Comparison of ENCODE assay signal across 39 mouse cellular contexts in the genomic region with DNA sequence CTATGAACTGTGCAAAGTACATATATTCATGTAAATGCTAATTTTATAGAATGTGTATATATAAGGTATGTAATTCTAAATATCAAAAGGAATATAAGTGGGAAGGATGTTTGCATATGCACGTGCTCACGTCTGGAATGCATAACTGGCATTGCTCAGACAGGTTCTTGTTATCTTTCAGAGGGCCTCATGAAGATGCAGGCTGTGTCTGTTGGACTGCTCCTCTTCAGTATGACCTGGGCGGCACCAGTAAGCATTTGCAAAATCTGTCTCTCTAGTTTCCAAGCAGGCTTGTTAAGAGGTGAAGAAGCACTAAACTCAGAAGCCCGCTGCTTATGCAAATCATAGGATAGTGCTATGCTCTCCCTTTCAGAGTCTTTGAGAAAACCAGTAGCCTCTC. TPM values are rescaled to one million over a fixed set of nuclear protein-coding genes. Genes with fewer than 3 reads are reported as not detected.
"Had no signal": no experiment of that assay in that cellular context is flagged by ENCODE, and none has a peak within 500 bp of the region (broad histone marks: within the 10 kb centered on the region; RNA-seq: fewer than 3 reads in every experiment).

No protein-coding gene starts in this region.

- DNase-seq: cerebellum, adult 2 months; cerebellum, adult 8-10 months; cerebellum, adult 9-10 months; cerebellum, adult 9-11 months; cerebellum, postnatal 10 days; cerebellum, postnatal 14 days; cerebellum, postnatal 25 days; cerebellum, postnatal 36 days; embryo, embryonic 11 days; forebrain, postnatal 0 days; gastrocnemius, adult 2 months; gastrocnemius, postnatal 14 days; gastrocnemius, postnatal 25 days; gastrocnemius, postnatal 36 days; heart, adult 18-20 months had no signal

- H3K27ac ChIP-seq: embryonic facial prominence, embryonic 10.5 days; embryonic facial prominence, embryonic 12.5 days; embryonic facial prominence, embryonic 13.5 days; embryonic facial prominence, embryonic 15.5 days; forebrain, embryonic 10.5 days; forebrain, embryonic 12.5 days; forebrain, embryonic 13.5 days; forebrain, embryonic 15.5 days; gastrocnemius, adult 2 months; heart, embryonic 10.5 days had no signal

- H3K4me2 ChIP-seq: embryonic facial prominence, embryonic 12.5 days; embryonic facial prominence, embryonic 13.5 days; embryonic facial prominence, embryonic 15.5 days; forebrain, embryonic 12.5 days; forebrain, embryonic 13.5 days; forebrain, embryonic 15.5 days; heart, embryonic 11.5 days had no signal

- H3K9ac ChIP-seq: embryonic facial prominence, embryonic 12.5 days; embryonic facial prominence, embryonic 13.5 days; embryonic facial prominence, embryonic 15.5 days; forebrain, embryonic 12.5 days; forebrain, embryonic 13.5 days; forebrain, embryonic 15.5 days; forebrain, postnatal 0 days had no signal

- H3K4me1 ChIP-seq: embryonic facial prominence, embryonic 10.5 days; embryonic facial prominence, embryonic 12.5 days; embryonic facial prominence, embryonic 13.5 days; embryonic facial prominence, embryonic 15.5 days; forebrain, embryonic 10.5 days; forebrain, embryonic 12.5 days; forebrain, embryonic 13.5 days; forebrain, embryonic 15.5 days; heart, embryonic 10.5 days had no signal

- H3K27me3 ChIP-seq: embryonic facial prominence, embryonic 13.5 days; embryonic facial prominence, embryonic 15.5 days; forebrain, embryonic 13.5 days; forebrain, embryonic 15.5 days had no signal

- H3K4me3 ChIP-seq: embryonic facial prominence, embryonic 10.5 days; embryonic facial prominence, embryonic 12.5 days; embryonic facial prominence, embryonic 13.5 days; embryonic facial prominence, embryonic 15.5 days; erythroblast, embryonic 14.5 days; forebrain, embryonic 10.5 days; forebrain, embryonic 12.5 days; forebrain, embryonic 13.5 days; forebrain, embryonic 15.5 days; gastrocnemius, adult 2 months; heart, embryonic 10.5 days had no signal

- H3K9me3 ChIP-seq: embryonic facial prominence, embryonic 10.5 days; embryonic facial prominence, embryonic 12.5 days; embryonic facial prominence, embryonic 13.5 days; embryonic facial prominence, embryonic 15.5 days; forebrain, embryonic 10.5 days; forebrain, embryonic 12.5 days; forebrain, embryonic 13.5 days; forebrain, embryonic 15.5 days; heart, embryonic 10.5 days had no signal

- ATAC-seq: forebrain, embryonic 13.5 days; forebrain, embryonic 14.5 days; forebrain, embryonic 15.5 days; forebrain, embryonic 16.5 days; forebrain, postnatal 0 days had no signal

- H3K36me3 ChIP-seq: embryonic facial prominence, embryonic 10.5 days; embryonic facial prominence, embryonic 13.5 days; embryonic facial prominence, embryonic 15.5 days; forebrain, embryonic 10.5 days; forebrain, embryonic 12.5 days; forebrain, embryonic 15.5 days; heart, embryonic 10.5 days had no signal

RNA-seq across cellular contexts. Expression of gene Mepe, which starts 1.8 kb away (rescaled TPM):
- total RNA-seq: common myeloid progenitor, adult 5-6 weeks; gastrocnemius, adult 18-20 months; gastrocnemius, adult 2 months; gastrocnemius, adult 8-10 months; gastrocnemius, postnatal 14 days; gastrocnemius, postnatal 25 days; gastrocnemius, postnatal 36 days; gastrocnemius, postnatal 4 days; granulocyte monocyte progenitor cell, adult 5-6 weeks; heart, adult 18-20 months; heart, adult 8-10 months had no signal
- polyA plus RNA-seq: cerebellum, adult 2 months; cortical plate, adult 2 months; embryonic facial prominence, embryonic 10.5 days; embryonic facial prominence, embryonic 11.5 days; embryonic facial prominence, embryonic 12.5 days; embryonic facial prominence, embryonic 13.5 days; erythroblast, embryonic 14.5 days; forebrain, embryonic 10.5 days; forebrain, embryonic 11.5 days; forebrain, embryonic 12.5 days; forebrain, embryonic 13.5 days; forebrain, embryonic 14.5 days; forebrain, embryonic 15.5 days; forebrain, embryonic 16.5 days; forebrain, postnatal 0 days; frontal cortex, adult 2 months; gonadal fat pad, adult 2 months; heart, embryonic 10.5 days; heart, embryonic 11.5 days had no signal

RNA-seq across cellular contexts. Expression of gene Ibsp, which starts 27.9 kb away (rescaled TPM):
- total RNA-seq: common myeloid progenitor, adult 5-6 weeks; gastrocnemius, adult 18-20 months; gastrocnemius, adult 2 months; gastrocnemius, adult 8-10 months; gastrocnemius, postnatal 14 days; gastrocnemius, postnatal 25 days; gastrocnemius, postnatal 36 days; gastrocnemius, postnatal 4 days; heart, adult 18-20 months; heart, adult 8-10 months had no signal
- polyA plus RNA-seq: erythroblast, embryonic 14.5 days; forebrain, embryonic 10.5 days; forebrain, embryonic 11.5 days; forebrain, embryonic 12.5 days; gonadal fat pad, adult 2 months; heart, embryonic 10.5 days; heart, embryonic 11.5 days had no signal
